Mouse (Mus musculus) E14TG2a.4 (cell line): ENCODE results near the gene Kynu.

Source experiments
- CTCF ChIP-seq: conservative IDR thresholded peaks from 2 replicates; pipeline ENCODE4 v1.5.1; 2014; ENCODE audit warnings: low read length
- NANOG ChIP-seq: IDR thresholded peaks from 2 replicates; pipeline ENCODE4 v1.6.1; 2014; ENCODE audit warnings: borderline replicate concordance, low read length, mixed read lengths
- POU5F1 ChIP-seq: IDR thresholded peaks from 2 replicates; pipeline ENCODE4 v1.6.1; 2014; ENCODE audit warnings: low read length, borderline replicate concordance

- TF ChIP-seq CTCF = no peak
- TF ChIP-seq POU5F1 = no peak
- TF ChIP-seq NANOG = no peak
Measured at GRCm38 (mm10) chr2:43587832-43588231, 32.7 kb downstream of the Kynu start.
